Mouse (Mus musculus) ES-E14 (cell line): Measurements from ENCODE around the gene Tm7sf3.

Experiments
- CHD2 ChIP-seq: IDR thresholded peaks from 2 replicates; pipeline ENCODE4 v1.6.1; 2014; ENCODE audit warnings: mild to moderate bottlenecking, low read depth, low read length, inconsistent platforms
- ZC3H11A ChIP-seq: IDR thresholded peaks from 2 replicates; pipeline ENCODE4 v1.6.1; 2012; ENCODE audit warnings: low read depth, mild to moderate bottlenecking, inconsistent platforms, low read length, borderline replicate concordance

GRCm38 (mm10) chr6:146664917-146665316, 22.3 kb upstream of the Tm7sf3 start:
- no peak for TF ChIP-seq CHD2
- TF ChIP-seq ZC3H11A = no peak
